In genomic region chr2:160507816-160508564, GRCm38 (mm10) we compare ENCODE assay signal across 9 mouse cellular contexts.
DNase-seq lines count a peak whose midpoint lies in the region; ATAC-seq lines count a peak whose summit lies in the region.
"Had no signal": no experiment of that assay in that cellular context is flagged by ENCODE, and none has a peak within 500 bp of the region (broad histone marks: within the 10 kb centered on the region; RNA-seq: fewer than 3 reads in every experiment).

No protein-coding gene starts in this region.

- H3K27me3 ChIP-seq in kidney, embryonic 15.5 days: peaks cover under 1% of the 10 kb centered on the region; the same call in 1 of the 2 replicates
- peaks cover 2% of the 10 kb centered on the region; the same call in 1 of the 2 replicates for H3K27me3 ChIP-seq in hindbrain, embryonic 10.5 days (ENCODE audit: insufficient read depth, poor library complexity, severe bottlenecking)
- no peaks in the 10 kb centered on the region for H3K27me3 ChIP-seq in midbrain, embryonic 12.5 days

- no peaks in the 10 kb centered on the region for H3K9me3 ChIP-seq in kidney, embryonic 15.5 days (replicated peaks)
- H3K9me3 ChIP-seq in hindbrain, embryonic 10.5 days: no peaks in the 10 kb centered on the region
- H3K9me3 ChIP-seq in midbrain, embryonic 12.5 days: no peaks in the 10 kb centered on the region

- 23% methylated on average over 22 of the region's 22 CpGs for WGBS in kidney, embryonic 15.5 days
- WGBS in hindbrain, embryonic 10.5 days: 58% methylated on average over 22 of the region's 22 CpGs
- WGBS in midbrain, embryonic 12.5 days: 52% methylated on average over 22 of the region's 22 CpGs

- H3K4me3 ChIP-seq in kidney, embryonic 15.5 days (replicated peaks): no peak overlapping the region
- H3K4me3 ChIP-seq in hindbrain, embryonic 10.5 days: no peak overlapping the region
- H3K4me3 ChIP-seq in midbrain, embryonic 12.5 days: no peak overlapping the region

- H3K4me1 ChIP-seq in kidney, embryonic 15.5 days: peaks cover 19% of the 10 kb centered on the region
- H3K4me1 ChIP-seq in hindbrain, embryonic 10.5 days (replicated peaks): peaks cover 46% of the 10 kb centered on the region
- H3K4me1 ChIP-seq in midbrain, embryonic 12.5 days: peaks cover 30% of the 10 kb centered on the region

- no peak for DNase-seq in kidney, adult 11 months
- DNase-seq in ZHBTc4 (ENCODE audit: low read depth, low spot score): peak; percentile 34
- peak; percentile 25 for DNase-seq in hindbrain, embryonic 10.5 days (ENCODE audit: low spot score)
- no peak for DNase-seq in lung, postnatal 25 days (ENCODE audit: low spot score)
- DNase-seq in adrenal gland, adult 8-10 months: no peak
- DNase-seq in gastrocnemius, adult 18-20 months (ENCODE audit: low spot score): no peak
- DNase-seq: cerebellum, adult 9-11 months had no signal

- no peak overlapping the region; the same call in 1 of the 2 replicates for H3K4me2 ChIP-seq in kidney, embryonic 15.5 days
- H3K4me2 ChIP-seq in midbrain, embryonic 12.5 days (replicated peaks): peak overlapping the region; percentile 6; the same call in 1 of the 2 replicates

- peak overlapping the region; percentile 76 for H3K27ac ChIP-seq in kidney, embryonic 15.5 days
- H3K27ac ChIP-seq in hindbrain, embryonic 10.5 days: peak overlapping the region; percentile 53
- H3K27ac ChIP-seq in midbrain, embryonic 12.5 days (replicated peaks): peak overlapping the region; percentile 69

- peak; percentile 90 for ATAC-seq in kidney, embryonic 15.5 days (replicated peaks; ENCODE audit: low FRiP score)
- peak; percentile 72; the same call in 1 of the 2 replicates for ATAC-seq in midbrain, embryonic 12.5 days (ENCODE audit: low FRiP score, low read depth)

- no peak overlapping the region for H3K9ac ChIP-seq in kidney, embryonic 15.5 days
- H3K9ac ChIP-seq in midbrain, embryonic 12.5 days (replicated peaks): no peak overlapping the region

- H3K36me3 ChIP-seq in kidney, embryonic 15.5 days: no peaks in the 10 kb centered on the region
- H3K36me3 ChIP-seq in hindbrain, embryonic 10.5 days: no peaks in the 10 kb centered on the region
- H3K36me3 ChIP-seq in midbrain, embryonic 12.5 days: no peaks in the 10 kb centered on the region

Comparison
In these comparisons a context has a peak if more than half of its experiments do, and no peak if none do; other contexts are left out.
1. DNase-seq: peak in ZHBTc4 (single experiment) and hindbrain, embryonic 10.5 days (single experiment); none in kidney, adult 11 months (single experiment), lung, postnatal 25 days (single experiment), adrenal gland, adult 8-10 months (single experiment) and gastrocnemius, adult 18-20 months (single experiment).
2. Peak in every context shown above with its lines, with median percentiles within 50 percentile points of each other: H3K27ac ChIP-seq.